Mouse (Mus musculus): Measurements from ENCODE around the gene Wfdc15b. TPM values are rescaled to one million over a fixed set of nuclear protein-coding genes. Genes with fewer than 3 reads are reported as not detected.

Gene Wfdc15b
- polyA plus RNA-seq, 1 experiment from 2014 or later = not detected

- DNase-seq (ENCODE audit: low spot score) = no peak
- H3K36me3 ChIP-seq = no peaks in the 10 kb centered on the region
- WGBS = 78% methylated on average over 3 of the region's 3 CpGs
- H3K27ac ChIP-seq = no peak overlapping the region
- no peak overlapping the region for H3K4me3 ChIP-seq
- H3K27me3 ChIP-seq (ENCODE audit: insufficient read depth, poor library complexity, severe bottlenecking) = peaks cover 70% of the 10 kb centered on the region
- peaks cover 23% of the 10 kb centered on the region for H3K4me1 ChIP-seq (replicated peaks)
- no peaks in the 10 kb centered on the region for H3K9me3 ChIP-seq
These were observed 48.1 kb downstream of the Wfdc15b start for GRCm38 (mm10) chr2:164173394-164173793.

- under 1% methylated on average over 25 of the region's 29 CpGs for WGBS
- Histone ChIP-seq H3K4me1 (replicated peaks) (peaks cover 32% of the 10 kb centered on the region), H3K4me3 (peak within 1 kb of the TSS; percentile 52), H3K36me3 (no peaks in the 10 kb centered on the region), H3K9me3 (no peaks in the 10 kb centered on the region), H3K27ac (no peak within 1 kb of the TSS), H3K27me3 (ENCODE audit: insufficient read depth, poor library complexity, severe bottlenecking) (peaks cover 91% of the 10 kb centered on the region)
- DNase-seq (ENCODE audit: low spot score) = peak; percentile 35
These were observed 50.6 kb downstream of the Wfdc15b start, which contains the start of gene Kcns1 for GRCm38 (mm10) chr2:164170902-164171301. Gene Kcns1, minus strand, starts transcription at chr2:164171113.

GRCm38 (mm10) chr2:164170326-164170725 lies 51.1 kb downstream of the Wfdc15b start:
- no peak overlapping the region for H3K27ac ChIP-seq
- peaks cover 97% of the 10 kb centered on the region for H3K27me3 ChIP-seq (ENCODE audit: insufficient read depth, poor library complexity, severe bottlenecking)
- H3K36me3 ChIP-seq = no peaks in the 10 kb centered on the region
- WGBS = 5% methylated on average over 11 of the region's 11 CpGs
- no peaks in the 10 kb centered on the region for H3K9me3 ChIP-seq
- H3K4me3 ChIP-seq = peak overlapping the region; percentile 52
- peaks cover 32% of the 10 kb centered on the region for H3K4me1 ChIP-seq (replicated peaks)
- DNase-seq (ENCODE audit: low spot score) = peak; percentile 19

- Histone ChIP-seq H3K27ac (0 out of 2 replicates have a peak overlapping the region, but pooled peaks have one; percentile 30), H3K4me3 (peak overlapping the region; percentile 45), H3K4me1 (replicated peaks) (peaks cover 32% of the 10 kb centered on the region), H3K36me3 (no peaks in the 10 kb centered on the region), H3K9me3 (no peaks in the 10 kb centered on the region), H3K27me3 (ENCODE audit: insufficient read depth, poor library complexity, severe bottlenecking) (peaks cover 93% of the 10 kb centered on the region)
- peak; percentile 26 for DNase-seq (ENCODE audit: low spot score)
- 9% methylated on average over 42 of the region's 42 CpGs for WGBS
These were observed 52.9 kb downstream of the Wfdc15b start for GRCm38 (mm10) chr2:164168571-164168946.

- peaks cover 32% of the 10 kb centered on the region for H3K4me1 ChIP-seq (replicated peaks)
- WGBS = 11% methylated on average over 90 of the region's 90 CpGs
These were observed 53.5 kb downstream of the Wfdc15b start for GRCm38 (mm10) chr2:164167752-164168570.

GRCm38 (mm10) chr2:164164941-164165340 lies 56.5 kb downstream of the Wfdc15b start:
- Histone ChIP-seq H3K9me3 (no peaks in the 10 kb centered on the region), H3K4me3 (no peak overlapping the region), H3K27me3 (ENCODE audit: insufficient read depth, poor library complexity, severe bottlenecking) (peaks cover 57% of the 10 kb centered on the region), H3K4me1 (replicated peaks) (peaks cover 20% of the 10 kb centered on the region), H3K36me3 (no peaks in the 10 kb centered on the region), H3K27ac (no peak overlapping the region)
- 93% methylated on average over 5 of the region's 5 CpGs for WGBS
- DNase-seq (ENCODE audit: low spot score) = no peak

More at GRCm38 (mm10) chr2:164167752-164168570, 53.5 kb downstream of the Wfdc15b start:
- Histone ChIP-seq H3K27me3 (ENCODE audit: insufficient read depth, poor library complexity, severe bottlenecking) (peaks cover 87% of the 10 kb centered on the region), H3K4me3 (peak overlapping the region; percentile 45), H3K9me3 (no peaks in the 10 kb centered on the region), H3K36me3 (no peaks in the 10 kb centered on the region), H3K27ac (0 out of 2 replicates have a peak overlapping the region, but pooled peaks have one; percentile 30)
- peak; percentile 41 for DNase-seq (ENCODE audit: low spot score)

Other genes starting within 250 kb of the Wfdc15b start
- 294 and 318 TPM in 2 replicates for gene Ywhab, start 226.7 kb downstream of the Wfdc15b start, polyA plus RNA-seq (2016; fragmentation: Nextera tagmentation; extraction: Ambion mirVana)
- gene Pabpc1l, start 196.2 kb downstream of the Wfdc15b start, polyA plus RNA-seq (2016; fragmentation: Nextera tagmentation; extraction: Ambion mirVana) = 1.2 and 1.6 TPM in 2 replicates
- gene Stk4, start 151.3 kb downstream of the Wfdc15b start, polyA plus RNA-seq (2016; fragmentation: Nextera tagmentation; extraction: Ambion mirVana) = 30.8 and 36.8 TPM in 2 replicates
- gene Tomm34, start 150.5 kb downstream of the Wfdc15b start, polyA plus RNA-seq (2016; fragmentation: Nextera tagmentation; extraction: Ambion mirVana) = 58.3 and 64.3 TPM in 2 replicates
- gene Kcns1, start 50.5 kb downstream of the Wfdc15b start, polyA plus RNA-seq (2016; fragmentation: Nextera tagmentation; extraction: Ambion mirVana) = not detected in 2 replicates
- not detected in 2 replicates for gene Wfdc5, start 38.9 kb downstream of the Wfdc15b start, polyA plus RNA-seq (2016; fragmentation: Nextera tagmentation; extraction: Ambion mirVana)
- not detected in 2 replicates for gene Wfdc12, start 31.1 kb downstream of the Wfdc15b start, polyA plus RNA-seq (2016; fragmentation: Nextera tagmentation; extraction: Ambion mirVana)
- not detected in 2 replicates for gene Wfdc15a, start 21.5 kb downstream of the Wfdc15b start, polyA plus RNA-seq (2016; fragmentation: Nextera tagmentation; extraction: Ambion mirVana)
- gene Svs2, start 16.8 kb upstream of the Wfdc15b start, polyA plus RNA-seq (2016; fragmentation: Nextera tagmentation; extraction: Ambion mirVana) = not detected in 2 replicates
- not detected in 2 replicates for gene Svs3b, start 35.0 kb upstream of the Wfdc15b start, polyA plus RNA-seq (2016; fragmentation: Nextera tagmentation; extraction: Ambion mirVana)
- gene Svs4, start 56.8 kb upstream of the Wfdc15b start, polyA plus RNA-seq (2016; fragmentation: Nextera tagmentation; extraction: Ambion mirVana) = not detected in 2 replicates
- not detected in 2 replicates for gene Svs3a, start 67.6 kb upstream of the Wfdc15b start, polyA plus RNA-seq (2016; fragmentation: Nextera tagmentation; extraction: Ambion mirVana)
- not detected in 2 replicates for gene Svs6, start 95.1 kb upstream of the Wfdc15b start, polyA plus RNA-seq (2016; fragmentation: Nextera tagmentation; extraction: Ambion mirVana)
- not detected in 2 replicates for gene Svs5, start 111.1 kb upstream of the Wfdc15b start, polyA plus RNA-seq (2016; fragmentation: Nextera tagmentation; extraction: Ambion mirVana)
- 0.31 TPM in 1 of 2 replicates, not detected in the other for gene Slpi, start 167.4 kb upstream of the Wfdc15b start, polyA plus RNA-seq (2016; fragmentation: Nextera tagmentation; extraction: Ambion mirVana)
- 0.02 TPM in 1 of 2 replicates, not detected in the other for gene Rbpjl, start 181.5 kb upstream of the Wfdc15b start, polyA plus RNA-seq (2016; fragmentation: Nextera tagmentation; extraction: Ambion mirVana)
- 0.35 and 0.72 TPM in 2 replicates for gene Matn4, start 183.5 kb upstream of the Wfdc15b start, polyA plus RNA-seq (2016; fragmentation: Nextera tagmentation; extraction: Ambion mirVana)
- 14.8 and 18.0 TPM in 2 replicates for gene Sdc4, start 222.2 kb upstream of the Wfdc15b start, polyA plus RNA-seq (2016; fragmentation: Nextera tagmentation; extraction: Ambion mirVana)
- 61.5 and 76.4 TPM in 2 replicates for gene Sys1, start 235.3 kb upstream of the Wfdc15b start, polyA plus RNA-seq (2016; fragmentation: Nextera tagmentation; extraction: Ambion mirVana)
- 4.4 and 4.5 TPM in 2 replicates for gene Gm20458, start 239.3 kb upstream of the Wfdc15b start, polyA plus RNA-seq (2016; fragmentation: Nextera tagmentation; extraction: Ambion mirVana)

All from hindbrain, embryonic 10.5 days (tissue).